Mouse (Mus musculus) cerebellum, adult 2 months (tissue): Measurements from ENCODE around the gene Trib2.

Experiments
- CTCF ChIP-seq: fragments of 200-500 bp; IDR thresholded peaks from 2 replicates; pipeline ENCODE4 v1.5.1; 2011; ENCODE audit warnings: low read depth, mild to moderate bottlenecking, control low read depth, low read length, moderate library complexity, borderline replicate concordance; ENCODE audit not compliant: insufficient read depth
- POLR2A ChIP-seq: fragments of 200-500 bp; IDR thresholded peaks from 2 replicates; pipeline ENCODE4 v1.6.1; 2011; ENCODE audit warnings: low read length, control low read depth, borderline replicate concordance; ENCODE audit not compliant: insufficient read depth

GRCm38 (mm10) chr12:15831941-15832673 lies 15.4 kb upstream of the Trib2 start:
- TF ChIP-seq CTCF (no peak), POLR2A (no peak)
